Mouse (Mus musculus) stomach, embryonic 14.5 days (tissue): ENCODE results near the gene Ccr6. TPM values are rescaled to one million over a fixed set of nuclear protein-coding genes. Genes with fewer than 3 reads are reported as not detected.

ENCODE experiments used
- ATAC-seq: fragments of 200-750 bp; cut with Nextera tagmentation; 2 replicates; pipeline ENCODE4 v1.8.0; 2017; ENCODE audit warnings: low read depth, moderate TSS enrichment; ENCODE audit not compliant: insufficient number of reproducible peaks, insufficient read depth, low FRiP score
- H3K27ac ChIP-seq: fragments of 300-500 bp; sonication (generic); 2 replicates; pipeline ENCODE4 v1.5.1; 2014; ENCODE audit warnings: mild to moderate bottlenecking, low read length, moderate library complexity, mixed read lengths
- H3K27me3 ChIP-seq: fragments of 300-500 bp; sonication (generic); 2 replicates; pipeline ENCODE4 v1.6.1; 2014; ENCODE audit warnings: low read length, control low read depth, mixed read lengths; ENCODE audit not compliant: control insufficient read depth, insufficient read depth
- H3K36me3 ChIP-seq: fragments of 300-500 bp; sonication (generic); 2 replicates; pipeline ENCODE4 v1.6.1; 2014; ENCODE audit warnings: mild to moderate bottlenecking, control low read depth, low read length, moderate library complexity, mixed read lengths; ENCODE audit not compliant: control insufficient read depth, insufficient read depth
- H3K4me1 ChIP-seq: fragments of 300-500 bp; sonication (generic); 2 replicates; pipeline ENCODE4 v1.6.1; 2014; ENCODE audit warnings: low read length, control low read depth, mixed read lengths; ENCODE audit not compliant: control insufficient read depth, insufficient read depth
- H3K4me2 ChIP-seq: fragments of 300-500 bp; sonication (generic); replicated peaks from 2 replicates; pipeline ENCODE4 v1.6.1; 2014; ENCODE audit warnings: low read depth, low read length, control low read depth
- H3K4me3 ChIP-seq: fragments of 300-500 bp; sonication (generic); 2 replicates; pipeline ENCODE4 v1.5.1; 2014; ENCODE audit warnings: low read depth, low read length, control low read depth
- H3K9ac ChIP-seq: fragments of 300-500 bp; sonication (generic); replicated peaks from 2 replicates; pipeline ENCODE4 v1.6.1; 2014; ENCODE audit warnings: low read depth, mild to moderate bottlenecking, control low read depth, low read length, moderate library complexity, mixed read lengths
- H3K9me3 ChIP-seq: fragments of 300-500 bp; sonication (generic); 2 replicates; pipeline ENCODE4 v1.6.1; 2016; ENCODE audit warnings: low read depth, low read length, control low read depth; ENCODE audit not compliant: control insufficient read depth
- WGBS: fragments of 180-500 bp; shearing (Covaris S2); extraction: QIAGEN DNeasy Blood & Tissue Kit; methylation state at CpG from one replicate; pipeline ENCODE4 v1.1.7; 2014; 5-methylcytosine and 5-hydroxymethylcytosine counted together
- polyA plus RNA-seq: library from polyadenylated mRNA; unstranded; fragments of >200 nt; fragmentation: Nextera tagmentation; extraction: Ambion mirVana; gene quantifications from 2 replicates; pipeline ENCODE4 v1.2.1, GENCODE M21; 2014

The Ccr6 gene
- polyA plus RNA-seq, 1 experiment from 2014 or later = 0.71 TPM

DNA sequence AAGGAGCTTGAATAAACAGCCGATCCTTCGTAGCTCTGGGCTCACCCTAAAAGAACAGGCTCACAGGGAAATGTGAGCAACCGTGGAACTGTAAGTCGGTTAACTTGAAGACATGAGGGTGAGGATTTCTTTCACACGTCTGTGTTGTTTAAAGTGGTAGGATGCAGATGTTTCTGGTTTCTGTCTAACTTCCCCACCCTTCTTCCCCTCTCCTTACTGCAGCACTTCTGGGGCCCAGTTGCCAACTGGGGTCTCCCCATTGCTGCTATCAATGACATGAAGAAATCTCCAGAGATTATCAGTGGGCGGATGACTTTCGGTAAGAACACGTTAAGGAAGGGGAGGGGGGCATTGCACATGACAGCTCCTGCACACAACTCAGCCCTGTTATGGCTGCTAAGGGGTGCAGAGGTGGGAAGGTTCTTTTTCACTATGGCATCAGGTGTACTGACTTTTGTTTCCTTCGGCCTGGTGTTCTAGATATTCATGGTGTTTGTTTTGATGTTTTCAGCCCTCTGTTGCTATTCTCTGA lies 60.5 kb downstream of the Ccr6 start:
- no peaks in the 10 kb centered on the region for H3K4me1 ChIP-seq
- no peaks in the 10 kb centered on the region for H3K27me3 ChIP-seq
- no peak overlapping the region for H3K27ac ChIP-seq
- H3K9ac ChIP-seq = no peak overlapping the region
- H3K4me2 ChIP-seq = no peak overlapping the region
- ATAC-seq = no peak
- no peak overlapping the region for H3K4me3 ChIP-seq
- WGBS = 81% methylated on average over 9 of the region's 9 CpGs
- no peaks in the 10 kb centered on the region; the same call in 1 of the 2 replicates for H3K36me3 ChIP-seq
- no peaks in the 10 kb centered on the region for H3K9me3 ChIP-seq

DNA sequence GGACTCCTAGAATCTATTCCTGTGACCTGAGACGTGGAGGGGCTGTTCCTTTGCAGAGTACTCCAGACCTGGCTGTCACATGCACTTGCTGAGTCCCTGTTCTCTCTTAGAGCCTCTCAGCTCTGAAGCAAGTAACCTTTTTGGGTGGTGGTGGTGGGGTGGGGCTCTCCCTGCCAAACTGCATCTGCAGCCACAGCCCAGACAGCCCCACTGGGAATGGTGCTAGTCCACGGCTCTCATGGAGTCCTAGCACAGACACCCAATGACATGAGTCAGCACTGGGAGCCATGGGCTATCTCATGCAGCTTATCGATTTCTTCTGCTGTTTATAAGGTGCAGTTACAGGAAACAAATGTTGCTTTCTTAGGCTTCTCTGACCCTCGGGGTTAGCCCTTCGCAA lies 61.9 kb downstream of the Ccr6 start:
- ATAC-seq = no peak
- Histone ChIP-seq H3K4me1 (no peaks in the 10 kb centered on the region), H3K27me3 (no peaks in the 10 kb centered on the region), H3K4me2 (no peak overlapping the region), H3K36me3 (no peaks in the 10 kb centered on the region; the same call in 1 of the 2 replicates), H3K4me3 (no peak overlapping the region), H3K27ac (no peak overlapping the region), H3K9me3 (no peaks in the 10 kb centered on the region), H3K9ac (no peak overlapping the region)
- WGBS = 85% methylated on average over 5 of the region's 5 CpGs

DNA sequence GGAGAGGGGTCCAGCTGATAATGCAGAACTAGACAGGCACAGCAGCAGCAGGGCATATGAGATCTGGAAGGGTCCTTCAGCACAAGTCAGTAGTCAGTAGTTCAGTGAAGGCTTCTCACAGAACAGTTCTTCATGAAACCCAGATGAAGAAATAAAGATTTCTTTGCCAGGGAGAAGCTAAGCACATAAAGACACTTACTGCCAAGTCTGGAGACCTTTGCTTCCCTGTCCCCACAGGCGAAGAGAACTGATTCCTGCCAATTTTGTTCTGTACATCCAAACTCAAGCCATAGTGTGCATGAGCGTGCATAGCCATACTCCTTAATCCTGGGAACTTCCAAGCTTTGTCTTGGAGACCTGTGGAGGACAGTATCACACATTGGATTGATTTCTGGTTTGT lies 62.4 kb downstream of the Ccr6 start:
- Histone ChIP-seq H3K4me2 (no peak overlapping the region), H3K4me3 (no peak overlapping the region), H3K9ac (no peak overlapping the region), H3K27ac (no peak overlapping the region), H3K9me3 (no peaks in the 10 kb centered on the region), H3K27me3 (no peaks in the 10 kb centered on the region), H3K4me1 (no peaks in the 10 kb centered on the region), H3K36me3 (no peaks in the 10 kb centered on the region; the same call in 1 of the 2 replicates)
- ATAC-seq = no peak
- WGBS = 85% methylated on average over 2 of the region's 2 CpGs

DNA sequence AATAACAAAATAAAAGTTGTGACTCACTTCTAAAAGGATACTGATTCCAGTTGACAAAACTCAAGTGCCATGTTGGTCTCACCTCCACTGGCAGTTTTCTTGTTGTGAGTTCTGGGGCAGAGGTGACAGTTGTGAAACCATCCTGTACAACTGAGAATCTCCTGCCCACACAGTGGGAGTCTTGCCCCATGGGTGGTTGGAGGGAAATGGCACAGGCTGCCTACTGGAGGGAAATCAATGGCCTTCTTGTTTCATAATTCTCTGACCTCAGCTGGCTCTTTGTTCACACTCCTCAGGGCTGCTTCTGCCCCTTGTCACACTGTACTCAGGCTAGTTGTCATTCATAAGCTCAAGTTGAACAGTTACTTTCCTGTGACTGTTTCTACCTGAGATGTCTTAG lies 63.7 kb downstream of the Ccr6 start:
- H3K9ac ChIP-seq = no peak overlapping the region
- H3K27me3 ChIP-seq = no peaks in the 10 kb centered on the region
- H3K36me3 ChIP-seq = no peaks in the 10 kb centered on the region; the same call in 1 of the 2 replicates
- H3K4me1 ChIP-seq = no peaks in the 10 kb centered on the region
- H3K27ac ChIP-seq = no peak overlapping the region
- no peaks in the 10 kb centered on the region for H3K9me3 ChIP-seq
- no peak overlapping the region for H3K4me3 ChIP-seq
- no peak overlapping the region for H3K4me2 ChIP-seq
- ATAC-seq = no peak

DNA sequence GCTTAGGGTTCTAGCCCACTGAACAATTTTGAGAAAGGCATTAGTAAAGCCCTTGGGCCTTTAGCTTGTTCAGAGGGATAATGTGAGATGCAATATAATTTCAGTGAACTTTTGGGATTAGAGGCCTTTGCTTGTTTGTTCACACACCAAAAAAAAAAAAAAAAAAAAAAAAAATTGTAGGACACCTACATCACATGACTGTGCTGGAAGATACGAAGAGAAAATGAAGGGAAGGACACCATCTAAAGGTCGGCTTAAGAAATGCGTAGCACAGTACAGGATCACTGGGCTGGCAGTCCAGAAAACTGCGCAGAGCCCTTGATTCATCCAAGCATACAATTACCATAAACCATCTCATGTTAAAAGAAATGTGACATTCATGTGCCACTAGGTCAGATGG lies 65.7 kb downstream of the Ccr6 start:
- Histone ChIP-seq H3K9ac (no peak overlapping the region), H3K27ac (no peak overlapping the region), H3K9me3 (no peaks in the 10 kb centered on the region), H3K27me3 (no peaks in the 10 kb centered on the region), H3K4me1 (no peaks in the 10 kb centered on the region), H3K4me2 (no peak overlapping the region), H3K4me3 (no peak overlapping the region), H3K36me3 (no peaks in the 10 kb centered on the region)
- WGBS = 82% methylated on average over 4 of the region's 4 CpGs
- ATAC-seq = no peak

DNA sequence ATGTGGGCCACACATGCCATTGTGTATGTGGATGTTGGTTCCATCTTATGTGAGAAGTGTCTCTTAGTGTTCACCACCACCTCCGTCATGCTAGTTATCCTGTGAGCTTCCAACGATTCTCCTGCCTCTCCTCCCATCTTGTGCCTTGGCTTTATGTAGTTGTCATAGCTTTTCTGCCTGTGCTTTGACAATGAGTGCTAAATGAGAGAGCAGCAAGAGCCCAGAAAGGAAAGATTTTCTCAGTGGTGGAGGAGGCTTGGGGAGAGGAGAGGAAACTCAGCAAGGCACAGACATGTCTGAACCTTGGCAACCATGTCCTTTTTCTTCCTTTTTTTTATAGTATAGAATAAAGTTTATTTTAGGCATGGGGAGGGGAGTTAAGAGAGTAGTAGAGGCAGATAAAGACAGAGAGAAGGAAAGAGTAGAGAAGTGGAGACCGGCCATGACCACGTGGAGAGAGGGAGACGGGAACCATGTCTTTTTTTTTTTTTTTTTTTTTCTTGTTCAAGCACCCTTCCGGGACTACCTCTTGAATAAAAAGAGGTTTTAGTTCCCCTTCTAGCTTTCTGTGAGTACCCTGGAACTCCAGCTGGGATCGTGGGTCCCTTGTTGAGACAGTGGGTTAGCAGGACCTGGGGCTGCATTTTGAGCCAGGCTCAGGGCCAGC lies 67.1 kb downstream of the Ccr6 start:
- no peak overlapping the region for H3K4me2 ChIP-seq
- no peak overlapping the region for H3K27ac ChIP-seq
- H3K9ac ChIP-seq = no peak overlapping the region
- ATAC-seq = no peak
- WGBS = 80% methylated on average over 7 of the region's 7 CpGs
- H3K27me3 ChIP-seq = no peaks in the 10 kb centered on the region
- H3K36me3 ChIP-seq = no peaks in the 10 kb centered on the region
- no peaks in the 10 kb centered on the region for H3K9me3 ChIP-seq
- H3K4me3 ChIP-seq = no peak overlapping the region
- no peaks in the 10 kb centered on the region for H3K4me1 ChIP-seq

DNA sequence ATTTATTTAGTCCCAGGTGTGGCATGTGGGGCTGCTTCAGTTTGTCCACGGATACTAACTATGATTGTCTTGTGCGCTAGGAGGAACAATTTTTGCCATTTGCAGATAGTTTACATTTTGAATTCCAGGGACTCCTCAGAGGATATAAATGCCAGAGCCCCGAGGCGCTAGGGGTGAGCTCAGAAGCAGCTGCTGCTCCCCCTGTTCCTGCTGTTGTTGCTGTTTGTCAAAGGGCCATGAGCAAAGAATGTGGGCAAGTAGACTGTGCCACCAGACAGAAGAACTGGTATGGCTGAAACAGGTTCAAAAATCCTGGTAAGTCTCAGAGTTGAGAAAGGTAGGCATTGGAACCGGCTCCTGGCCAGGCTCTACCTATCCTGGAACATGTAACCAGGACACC lies 67.8 kb downstream of the Ccr6 start:
- Histone ChIP-seq H3K27ac (no peak overlapping the region), H3K36me3 (no peaks in the 10 kb centered on the region), H3K4me1 (no peaks in the 10 kb centered on the region), H3K9ac (no peak overlapping the region), H3K4me3 (no peak overlapping the region), H3K27me3 (no peaks in the 10 kb centered on the region), H3K4me2 (no peak overlapping the region), H3K9me3 (no peaks in the 10 kb centered on the region)
- 30% methylated on average over 5 of the region's 5 CpGs for WGBS
- no peak for ATAC-seq

DNA sequence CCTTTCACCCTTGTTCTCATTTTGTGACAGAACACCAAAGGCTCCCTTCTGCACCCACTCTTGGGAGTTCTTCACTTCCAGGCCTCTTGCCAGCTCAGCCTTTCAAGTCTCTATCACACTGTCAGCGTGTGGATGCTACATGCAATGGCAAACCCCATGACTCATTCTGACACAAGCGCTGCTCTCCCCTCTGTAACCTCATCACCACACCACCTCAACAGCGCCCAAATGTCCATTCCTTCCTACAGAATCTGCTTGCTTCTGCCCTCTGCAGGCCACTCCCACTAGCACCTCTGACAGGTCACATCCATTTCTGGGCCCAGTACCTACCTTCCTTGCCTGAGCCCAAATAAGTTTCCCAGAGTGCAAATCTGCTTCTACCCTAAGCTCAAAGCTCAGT lies 70.0 kb downstream of the Ccr6 start:
- H3K27me3 ChIP-seq = no peaks in the 10 kb centered on the region
- no peaks in the 10 kb centered on the region for H3K9me3 ChIP-seq
- no peaks in the 10 kb centered on the region for H3K36me3 ChIP-seq
- no peaks in the 10 kb centered on the region for H3K4me1 ChIP-seq
- ATAC-seq = no peak
- H3K9ac ChIP-seq = no peak overlapping the region
- H3K4me2 ChIP-seq = no peak overlapping the region
- 27% methylated on average over 3 of the region's 3 CpGs for WGBS
- H3K4me3 ChIP-seq = no peak overlapping the region
- no peak overlapping the region for H3K27ac ChIP-seq
